Mouse (Mus musculus) CH12.LX (cell line): Measurements from ENCODE around the gene Hoxd8. TPM values are rescaled to one million over a fixed set of nuclear protein-coding genes. Genes with fewer than 3 reads are reported as not detected.

Experiments used
- DNase-seq: peaks from one replicate; pipeline ENCODE4 v3.0.0-alpha.2; 2013; ENCODE audit errors: extremely low read depth
- H3K27ac ChIP-seq: 2 replicates; pipeline ENCODE4 v1.5.1; 2012; ENCODE audit warnings: low read depth, mild to moderate bottlenecking, control low read depth, moderate library complexity; ENCODE audit not compliant: insufficient read depth
- H3K27me3 ChIP-seq: replicated peaks from 2 replicates; pipeline ENCODE3; 2012; ENCODE audit warnings: inconsistent platforms
- H3K36me3 ChIP-seq, 2 experiments: replicated peaks in 1 of 2; 2 replicates each; pipeline versions ENCODE3 to v1.6.1; 2012; ENCODE audit warnings: inconsistent platforms in 1 of 2, low read length in 1 of 2, mild to moderate bottlenecking in 1 of 2, mixed read lengths in 1 of 2, moderate library complexity in 1 of 2; ENCODE audit not compliant: control insufficient read depth in 1 of 2, insufficient read depth in 1 of 2
- H3K4me1 ChIP-seq, 2 experiments: 2 replicates each; pipeline ENCODE4 v1.6.1; 2012; ENCODE audit warnings: inconsistent platforms in 1 of 2, moderate library complexity in 1 of 2; ENCODE audit not compliant: insufficient read depth in 2 of 2, control insufficient read depth in 1 of 2
- H3K4me2 ChIP-seq: 2 replicates; pipeline ENCODE4 v1.6.1; 2012; ENCODE audit warnings: low read depth, mild to moderate bottlenecking, control low read depth; ENCODE audit not compliant: poor library complexity, insufficient read depth, severe bottlenecking
- H3K4me3 ChIP-seq, 3 experiments: fragments of 150-350 bp in 1 of 3; sonication (generic) in 1 of 3; replicated peaks in 1 of 3; 2 replicates each; pipeline versions ENCODE3 to v1.5.1; 2011 to 2012; ENCODE audit warnings: low read depth in 2 of 3, low read length in 2 of 3, mild to moderate bottlenecking in 2 of 3, moderate library complexity in 2 of 3, control low read depth in 1 of 3, improper control_type of control experiment in 1 of 3, inconsistent platforms in 1 of 3, mixed read lengths in 1 of 3; ENCODE audit not compliant: poor library complexity in 1 of 3
- H3K79me2 ChIP-seq: replicated peaks from 2 replicates; pipeline ENCODE4 v1.6.1; 2012; ENCODE audit warnings: mild to moderate bottlenecking, moderate library complexity; ENCODE audit not compliant: control insufficient read depth, poor library complexity, insufficient read depth, severe bottlenecking; ENCODE audit errors: extremely low read depth
- H3K9ac ChIP-seq: 2 replicates; pipeline ENCODE4 v1.6.1; 2012; ENCODE audit warnings: low read depth, mild to moderate bottlenecking, control low read depth, moderate library complexity; ENCODE audit not compliant: insufficient read depth
- H3K9me3 ChIP-seq: replicated peaks from 2 replicates; pipeline ENCODE3; 2012; ENCODE audit warnings: low read length, inconsistent platforms, mixed read lengths
- CHD1 ChIP-seq: IDR thresholded peaks from 2 replicates; pipeline ENCODE4 v1.6.1; 2012; ENCODE audit warnings: low read depth, low read length, improper control_type of control experiment, inconsistent platforms
- CTCF ChIP-seq, 2 experiments: IDR thresholded peaks in 1 of 2; conservative IDR thresholded peaks in 1 of 2; 2 replicates each; pipeline ENCODE4 v1.5.1; 2011 to 2012; ENCODE audit warnings: low read depth in 2 of 2, low read length in 2 of 2, improper control_type of control experiment in 1 of 2, inconsistent platforms in 1 of 2, mild to moderate bottlenecking in 1 of 2, moderate library complexity in 1 of 2
- ELF1 ChIP-seq: IDR thresholded peaks from 2 replicates; pipeline ENCODE4 v1.6.1; 2014; ENCODE audit warnings: low read depth, mild to moderate bottlenecking, inconsistent platforms, low read length, improper control_type of control experiment
- EP300 ChIP-seq: IDR thresholded peaks from 2 replicates; pipeline ENCODE4 v1.6.1; 2011; ENCODE audit warnings: low read length, improper control_type of control experiment
- ETS1 ChIP-seq: conservative IDR thresholded peaks from 2 replicates; pipeline ENCODE4 v1.6.1; 2012; ENCODE audit warnings: low read depth, mild to moderate bottlenecking, inconsistent platforms, low read length, improper control_type of control experiment, moderate library complexity
- GABPA ChIP-seq: IDR thresholded peaks from 2 replicates; pipeline ENCODE4 v1.6.1; 2012; ENCODE audit warnings: low read depth, low read length, improper control_type of control experiment, inconsistent platforms; ENCODE audit not compliant: insufficient replicate concordance
- HCFC1 ChIP-seq: IDR thresholded peaks from 2 replicates; pipeline ENCODE4 v1.6.1; 2012; ENCODE audit warnings: low read depth, mild to moderate bottlenecking, inconsistent platforms, low read length, improper control_type of control experiment
- JUN ChIP-seq: IDR thresholded peaks from 2 replicates; pipeline ENCODE4 v1.6.1; 2011; ENCODE audit warnings: low read depth, mild to moderate bottlenecking, low read length, improper control_type of control experiment, moderate library complexity; ENCODE audit not compliant: insufficient read depth
- JUND ChIP-seq: conservative IDR thresholded peaks from 2 replicates; pipeline ENCODE4 v1.6.1; 2011; ENCODE audit warnings: low read depth, low read length, improper control_type of control experiment
- KAT2A ChIP-seq: IDR thresholded peaks from 2 replicates; pipeline ENCODE4 v1.6.1; 2012; ENCODE audit warnings: low read length, improper control_type of control experiment, inconsistent platforms; ENCODE audit not compliant: insufficient replicate concordance
- MAX ChIP-seq: IDR thresholded peaks from 2 replicates; pipeline ENCODE4 v1.6.1; 2011; ENCODE audit warnings: low read length, improper control_type of control experiment
- MEF2A ChIP-seq: IDR thresholded peaks from 2 replicates; pipeline ENCODE4 v1.6.1; 2014; ENCODE audit warnings: low read depth, mild to moderate bottlenecking, inconsistent platforms, low read length, improper control_type of control experiment, borderline replicate concordance
- MXI1 ChIP-seq: IDR thresholded peaks from 2 replicates; pipeline ENCODE4 v1.6.1; 2011; ENCODE audit warnings: mild to moderate bottlenecking, low read depth, low read length, improper control_type of control experiment
- MYC ChIP-seq: IDR thresholded peaks from 2 replicates; pipeline ENCODE4 v1.6.1; 2011; ENCODE audit warnings: low read depth, mild to moderate bottlenecking, improper control_type of control experiment, low read length
- NELFE ChIP-seq: IDR thresholded peaks from 2 replicates; pipeline ENCODE4 v1.6.1; 2011; ENCODE audit warnings: low read depth, low read length, improper control_type of control experiment
- PAX5 ChIP-seq: IDR thresholded peaks from 2 replicates; pipeline ENCODE4 v1.6.1; 2012; ENCODE audit warnings: low read length, inconsistent platforms, mixed read lengths
- POLR2A ChIP-seq: IDR thresholded peaks from 2 replicates; pipeline ENCODE4 v1.6.1; 2011; ENCODE audit warnings: low read depth, mild to moderate bottlenecking, improper control_type of control experiment, low read length
- POLR2AphosphoS2 ChIP-seq: IDR thresholded peaks from 2 replicates; pipeline ENCODE4 v1.6.1; 2011; ENCODE audit warnings: low read depth, low read length, improper control_type of control experiment
- RCOR1 ChIP-seq: conservative IDR thresholded peaks from 2 replicates; pipeline ENCODE4 v1.6.1; 2012; ENCODE audit warnings: low read depth, mild to moderate bottlenecking, inconsistent platforms, low read length, improper control_type of control experiment
- SMC3 ChIP-seq: IDR thresholded peaks from 2 replicates; pipeline ENCODE4 v1.6.1; 2011; ENCODE audit warnings: low read depth, low read length, improper control_type of control experiment
- UBTF ChIP-seq: IDR thresholded peaks from 2 replicates; pipeline ENCODE4 v1.6.1; 2012; ENCODE audit warnings: low read depth, mild to moderate bottlenecking, inconsistent platforms, low read length, improper control_type of control experiment, moderate library complexity
- USF1 ChIP-seq: IDR thresholded peaks from 2 replicates; pipeline ENCODE4 v1.6.1; 2014; ENCODE audit warnings: low read depth, mild to moderate bottlenecking, inconsistent platforms, low read length, improper control_type of control experiment
- ZC3H11A ChIP-seq: IDR thresholded peaks from 2 replicates; pipeline ENCODE4 v1.6.1; 2012; ENCODE audit warnings: low read depth, mild to moderate bottlenecking, inconsistent platforms, low read length, improper control_type of control experiment
- ZKSCAN1 ChIP-seq: IDR thresholded peaks from 2 replicates; pipeline ENCODE4 v1.6.1; 2012; ENCODE audit warnings: low read depth, inconsistent platforms, low read length, improper control_type of control experiment, borderline replicate concordance
- ZMIZ1 ChIP-seq: IDR thresholded peaks from 2 replicates; pipeline ENCODE4 v1.6.1; 2012; ENCODE audit warnings: low read depth, mild to moderate bottlenecking, inconsistent platforms, low read length, improper control_type of control experiment
- ZNF384 ChIP-seq: IDR thresholded peaks from 2 replicates; pipeline ENCODE4 v1.6.1; 2012; ENCODE audit warnings: low read depth, low read length, improper control_type of control experiment, inconsistent platforms
- dilution Hi-C: fragments of 300-500 bp; cut with MboI; formaldehyde crosslinking; loops from 2 replicates; pipeline ENCODE4 v1.14.3; 2020; ENCODE audit warnings: low sequenced_read_pairs; ENCODE audit not compliant: extremely low pct_unique_long_range_greater_than_20kb, extremely low pct_ligation_motif_present
- in situ Hi-C: fragments of 300-500 bp; cut with MboI; formaldehyde crosslinking; loops from 3 replicates; pipeline ENCODE4 v1.14.3; 2019; ENCODE audit warnings: low sequenced_read_pairs, low pct_ligation_motif_present, low pct_unique_long_range_greater_than_20kb, mixed read lengths
- polyA plus RNA-seq: library from polyadenylated mRNA; unstranded; fragments of >175 nt; gene quantifications from 2 replicates; pipeline ENCODE4 v1.2.1, GENCODE M21; 2012; ENCODE audit warnings: low read depth; ENCODE audit not compliant: insufficient read length
- total RNA-seq, 2 experiments: library from RNA; depleted of rRNA; stranded (reverse); fragments of 300-350 nt in 1 of 2; fragments of >200 nt in 1 of 2; gene quantifications; 2 replicates each; pipeline ENCODE4 v1.2.3; 2012 to 2014

Hoxd8 gene
- total and polyA plus RNA-seq, 3 experiments: 0.20 to 0.31 TPM; not detected in 1

DNA sequence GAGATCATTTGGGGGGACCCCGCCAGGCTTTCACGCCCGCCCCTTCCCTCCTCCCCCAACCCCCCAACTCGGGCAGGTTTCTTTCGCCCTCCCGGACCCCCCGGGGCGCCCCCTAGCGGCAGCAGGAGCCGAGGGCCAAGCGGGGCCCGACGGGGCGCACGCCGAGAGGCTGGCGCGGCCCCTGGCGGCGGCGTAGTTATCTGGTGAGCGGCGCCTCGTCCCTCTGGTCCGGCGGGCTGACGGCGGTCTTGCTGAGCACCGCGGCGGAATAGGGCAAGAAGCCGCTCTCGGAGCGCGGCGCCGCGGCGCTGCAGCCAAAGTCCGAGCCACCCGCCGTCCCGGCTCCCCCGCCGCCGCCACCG is 49.0 kb upstream of the Hoxd8 start:
- H3K4me3 ChIP-seq: no peak overlapping the region
- in situ Hi-C loops (loop anchor here (25.0 kb wide), 1 partner anchor 1068 kb away; the partner anchor contains the start of gene Chrna1), dilution Hi-C loops (no loop called here)
- no peaks in the 10 kb centered on the region for H3K36me3 ChIP-seq
- H3K27ac ChIP-seq: no peak overlapping the region
- H3K4me1 ChIP-seq: no peaks in the 10 kb centered on the region
- DNase-seq: no peak
- TF ChIP-seq ETS1 (no peak), NELFE (no peak), JUND (no peak), KAT2A (no peak), USF1 (no peak), ZKSCAN1 (no peak), CTCF (conservative IDR thresholded peaks at IDR 0.05 in 1 of 2, IDR thresholded peaks at IDR 0.05 in 1 of 2; ENCODE audit: low read depth in 2 of 2, low read length in 2 of 2) (no peak), MXI1 (no peak), EP300 (no peak), ZC3H11A (no peak), RCOR1 (no peak), MYC (no peak), POLR2A (no peak), PAX5 (no peak), MEF2A (no peak), SMC3 (no peak), HCFC1 (no peak), ZMIZ1 (no peak), POLR2AphosphoS2 (no peak), ELF1 (no peak)
- no peaks in the 10 kb centered on the region for H3K79me2 ChIP-seq
- no peaks in the 10 kb centered on the region for H3K27me3 ChIP-seq
- H3K4me2 ChIP-seq: no peak overlapping the region
- H3K9me3 ChIP-seq: peaks cover 33% of the 10 kb centered on the region
- H3K9ac ChIP-seq: no peak overlapping the region

DNA sequence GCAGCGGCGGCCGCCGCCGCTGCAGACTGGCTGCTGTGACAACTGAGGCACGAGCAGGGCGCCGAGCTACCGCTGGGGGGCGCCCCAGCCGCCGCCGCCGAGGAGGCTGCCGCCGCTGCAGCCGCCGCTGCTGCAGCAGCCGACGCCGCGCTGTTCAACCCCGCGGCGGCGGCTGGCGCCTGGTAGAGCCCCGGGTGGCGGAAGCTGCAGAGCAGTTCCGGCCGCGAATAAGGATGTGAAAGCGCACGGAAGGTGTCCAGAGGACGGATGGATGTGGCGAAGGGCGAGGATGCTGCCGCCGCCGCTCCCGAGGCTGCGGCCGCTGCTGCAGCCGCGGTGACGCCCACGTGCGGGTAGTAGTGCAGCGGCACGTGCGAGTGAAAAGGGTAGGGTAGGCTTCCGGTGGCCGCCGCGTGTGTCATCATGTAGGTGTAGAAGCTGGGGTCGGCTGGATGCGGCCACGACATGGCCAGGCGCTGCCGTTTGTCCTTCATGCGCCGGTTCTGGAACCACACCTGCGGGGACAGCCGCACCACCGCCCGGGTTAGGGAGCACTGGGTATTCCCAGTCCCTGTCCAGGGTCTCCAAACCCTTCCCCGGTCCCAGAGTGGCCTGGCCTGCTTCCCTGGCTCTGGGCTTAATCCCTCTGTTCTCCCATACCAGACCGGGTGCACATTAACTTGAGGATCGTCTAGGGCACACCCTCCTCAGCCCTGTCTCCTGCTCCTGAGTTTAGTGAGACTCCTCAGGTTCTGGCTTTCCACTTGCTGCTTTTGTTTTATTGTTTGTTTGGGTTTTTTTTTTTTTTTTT is 48.4 kb upstream of the Hoxd8 start:
- Histone ChIP-seq H3K9me3 (peaks cover 38% of the 10 kb centered on the region), H3K9ac (no peak overlapping the region), H3K4me3 (no peak overlapping the region), H3K79me2 (no peaks in the 10 kb centered on the region), H3K36me3 (no peaks in the 10 kb centered on the region), H3K4me2 (no peak overlapping the region), H3K4me1 (no peaks in the 10 kb centered on the region), H3K27me3 (no peaks in the 10 kb centered on the region), H3K27ac (no peak overlapping the region)
- TF ChIP-seq ZMIZ1 (no peak), CHD1 (no peak), GABPA (no peak), ETS1 (no peak), PAX5 (no peak), JUN (no peak), MAX (no peak), MEF2A (no peak), KAT2A (no peak), ZC3H11A (no peak), ZNF384 (no peak), USF1 (no peak), MXI1 (no peak), NELFE (no peak), UBTF (no peak)
- in situ Hi-C loops (loop anchor here (25.0 kb wide), 1 partner anchor 1069 kb away; the partner anchor contains the start of gene Chrna1), dilution Hi-C loops (no loop called here)
- no peak for DNase-seq
